Mouse (Mus musculus) neural tube, embryonic 13.5 days (tissue): ENCODE measurements at regions not wholly inside any gene's neighbourhood (a gene's known extent, or its start where the extent isn't known, plus 50 kb on each side); places are given as distances from the start of the nearest gene placed in this dataset.

Experiments
- ATAC-seq: fragments of 200-750 bp; cut with Nextera tagmentation; 2 replicates; pipeline ENCODE4 v1.8.0; 2017; ENCODE audit warnings: low read depth, mild to moderate bottlenecking, moderate TSS enrichment, moderate library complexity
- H3K27ac ChIP-seq: fragments of 300-500 bp; sonication (generic); replicated peaks from 2 replicates; pipeline ENCODE4 v1.5.1; 2015; ENCODE audit warnings: moderate library complexity, mild to moderate bottlenecking, inconsistent platforms
- H3K27me3 ChIP-seq: fragments of 300-500 bp; sonication (generic); 2 replicates; pipeline ENCODE4 v1.6.1; 2015; ENCODE audit warnings: mild to moderate bottlenecking, inconsistent platforms
- H3K36me3 ChIP-seq: fragments of 300-500 bp; sonication (generic); 2 replicates; pipeline ENCODE4 v1.6.1; 2015; ENCODE audit warnings: mild to moderate bottlenecking, inconsistent platforms
- H3K4me1 ChIP-seq: fragments of 300-500 bp; sonication (generic); replicated peaks from 2 replicates; pipeline ENCODE4 v1.6.1; 2015; ENCODE audit warnings: inconsistent platforms
- H3K4me2 ChIP-seq: fragments of 300-500 bp; sonication (generic); 2 replicates; pipeline ENCODE4 v1.6.1; 2015; ENCODE audit warnings: inconsistent platforms, mild to moderate bottlenecking, moderate library complexity
- H3K4me3 ChIP-seq: fragments of 300-500 bp; sonication (generic); 2 replicates; pipeline ENCODE4 v1.5.1; 2015; ENCODE audit warnings: mild to moderate bottlenecking, inconsistent platforms
- H3K9ac ChIP-seq: fragments of 300-500 bp; sonication (generic); 2 replicates; pipeline ENCODE4 v1.6.1; 2015; ENCODE audit warnings: moderate library complexity, mild to moderate bottlenecking, inconsistent platforms
- H3K9me3 ChIP-seq: fragments of 300-500 bp; sonication (generic); 2 replicates; pipeline ENCODE4 v1.6.1; 2016; ENCODE audit warnings: inconsistent platforms
- WGBS: fragments of 180-500 bp; shearing (Covaris S2); methylation state at CpG from one replicate; pipeline ENCODE4 v1.1.7; 2015; 5-methylcytosine and 5-hydroxymethylcytosine counted together

DNA sequence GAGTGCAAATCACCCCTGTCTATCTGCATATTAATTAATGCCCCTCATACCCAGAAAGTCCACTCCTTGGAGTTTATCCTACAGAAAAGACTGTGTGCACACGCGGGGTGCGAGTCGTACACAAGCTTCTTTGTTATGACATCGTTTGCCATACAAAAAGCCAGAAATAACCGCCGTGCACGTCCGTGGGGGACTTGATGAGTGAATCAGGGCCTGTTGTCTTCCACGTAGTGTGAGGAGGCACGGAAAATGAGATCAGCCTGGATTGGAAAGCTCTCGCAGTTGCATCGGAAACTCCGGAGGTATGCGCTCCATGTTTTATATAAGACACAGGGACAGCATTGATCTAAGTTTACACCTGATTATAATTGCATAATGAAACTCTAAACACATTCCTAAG is 120.3 kb downstream of the Etnk1 start:
- Histone ChIP-seq H3K4me1 (no peaks in the 10 kb centered on the region), H3K9me3 (no peaks in the 10 kb centered on the region), H3K4me3 (no peak overlapping the region), H3K4me2 (no peak overlapping the region), H3K27ac (no peak overlapping the region), H3K36me3 (no peaks in the 10 kb centered on the region), H3K27me3 (no peaks in the 10 kb centered on the region), H3K9ac (no peak overlapping the region)
- ATAC-seq = no peak
- WGBS = 74% methylated on average over 15 of the region's 15 CpGs

DNA sequence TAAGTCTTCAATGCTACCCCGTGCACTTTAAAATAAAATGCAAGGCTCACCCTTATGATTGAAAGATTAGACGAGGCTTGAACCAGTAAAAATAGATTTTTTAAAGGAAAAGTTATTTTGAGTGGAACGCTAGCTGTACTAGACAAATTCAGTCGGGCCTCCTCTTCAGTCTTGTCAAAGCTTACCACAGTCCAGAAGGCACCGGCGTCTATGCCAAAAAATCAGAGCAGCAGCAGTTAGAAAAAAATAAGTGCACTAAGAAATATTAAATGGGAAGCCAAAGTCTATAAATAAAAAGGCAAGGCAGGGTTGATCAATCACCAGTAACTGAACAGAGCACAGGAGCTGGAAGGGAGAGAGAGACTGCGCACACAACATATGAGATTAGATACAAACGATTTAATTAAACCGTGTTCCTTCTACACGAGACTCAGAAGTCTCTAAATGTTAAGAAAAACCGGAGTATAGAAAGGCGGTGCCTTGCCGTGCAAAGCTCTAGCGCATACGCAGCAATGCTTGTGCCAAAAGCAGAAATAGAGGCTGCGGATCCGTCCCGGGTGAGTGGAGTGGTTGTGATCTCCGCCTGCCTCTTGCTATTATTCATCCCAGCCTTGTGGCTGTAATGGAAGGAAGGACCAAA is 121.6 kb downstream of the Etnk1 start:
- Histone ChIP-seq H3K27ac (no peak overlapping the region), H3K4me1 (no peaks in the 10 kb centered on the region), H3K9me3 (no peaks in the 10 kb centered on the region), H3K4me2 (no peak overlapping the region), H3K36me3 (no peaks in the 10 kb centered on the region), H3K9ac (no peak overlapping the region), H3K4me3 (no peak overlapping the region), H3K27me3 (no peaks in the 10 kb centered on the region)
- ATAC-seq = no peak
- WGBS = 86% methylated on average over 19 of the region's 19 CpGs

DNA sequence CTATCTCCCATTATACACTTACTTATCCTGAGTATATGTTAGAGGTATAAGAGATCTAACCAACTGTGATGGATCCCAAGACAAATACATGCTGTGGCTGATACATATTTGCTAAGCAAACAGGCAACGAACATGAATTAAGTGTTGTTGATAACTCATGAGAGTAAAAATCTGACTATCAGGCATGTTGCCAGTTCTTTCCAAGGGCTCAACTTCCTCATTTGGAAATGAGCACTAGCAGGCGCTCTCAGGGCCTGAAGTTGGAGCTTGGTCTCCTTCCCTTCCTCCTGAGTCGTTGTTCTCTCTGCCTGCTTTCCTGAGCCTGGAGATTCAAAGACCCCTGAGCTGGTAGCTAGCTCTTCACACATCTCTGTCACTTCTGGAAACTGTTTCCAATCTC is 126.6 kb downstream of the Etnk1 start:
- H3K9me3 ChIP-seq = no peaks in the 10 kb centered on the region
- H3K36me3 ChIP-seq = no peaks in the 10 kb centered on the region
- no peak overlapping the region for H3K27ac ChIP-seq
- H3K27me3 ChIP-seq = no peaks in the 10 kb centered on the region
- no peak overlapping the region for H3K9ac ChIP-seq
- no peaks in the 10 kb centered on the region for H3K4me1 ChIP-seq
- H3K4me3 ChIP-seq = no peak overlapping the region
- ATAC-seq = no peak
- no peak overlapping the region for H3K4me2 ChIP-seq
- 82% methylated on average over 3 of the region's 3 CpGs for WGBS

DNA sequence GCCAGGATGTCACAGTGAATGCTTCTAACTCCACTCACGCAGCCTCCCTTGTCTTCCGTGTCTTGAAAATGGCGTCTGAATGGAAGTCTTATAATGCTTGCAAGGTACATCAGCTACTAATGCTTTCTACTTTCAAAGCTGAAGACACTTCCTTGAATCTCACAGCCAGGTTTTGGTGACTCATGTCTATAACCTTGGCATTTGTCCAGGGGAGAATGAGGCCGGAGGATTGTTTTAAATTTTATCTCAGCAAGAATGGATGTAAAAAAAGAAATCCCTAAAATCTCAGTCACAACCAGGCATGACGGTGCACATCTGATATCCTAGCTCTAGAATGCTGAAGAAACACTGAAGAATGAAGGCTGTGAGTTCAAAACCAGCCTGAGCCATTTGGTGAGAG is 131.4 kb downstream of the Etnk1 start:
- no peaks in the 10 kb centered on the region for H3K36me3 ChIP-seq
- H3K4me1 ChIP-seq = no peaks in the 10 kb centered on the region
- no peaks in the 10 kb centered on the region for H3K27me3 ChIP-seq
- H3K9ac ChIP-seq = no peak overlapping the region
- H3K4me3 ChIP-seq = no peak overlapping the region
- no peaks in the 10 kb centered on the region for H3K9me3 ChIP-seq
- 92% methylated on average over 5 of the region's 5 CpGs for WGBS
- no peak overlapping the region for H3K4me2 ChIP-seq
- no peak for ATAC-seq
- no peak overlapping the region for H3K27ac ChIP-seq

GRCm38 (mm10) chr6:143301414-143301813 is 134.4 kb downstream of the Etnk1 start:
- no peak overlapping the region for H3K4me3 ChIP-seq
- no peak overlapping the region for H3K4me2 ChIP-seq
- no peaks in the 10 kb centered on the region for H3K36me3 ChIP-seq
- ATAC-seq = no peak
- no peaks in the 10 kb centered on the region for H3K4me1 ChIP-seq
- no peaks in the 10 kb centered on the region for H3K27me3 ChIP-seq
- 94% methylated on average over 10 of the region's 10 CpGs for WGBS
- H3K27ac ChIP-seq = no peak overlapping the region
- H3K9me3 ChIP-seq = no peaks in the 10 kb centered on the region
- H3K9ac ChIP-seq = no peak overlapping the region

- WGBS = 81% methylated on average over 6 of the region's 6 CpGs
Measured at GRCm38 (mm10) chr6:143307327-143307726, 140.3 kb downstream of the Etnk1 start.

GRCm38 (mm10) chr6:143315859-143316258 is 148.8 kb downstream of the Etnk1 start:
- H3K36me3 ChIP-seq = no peaks in the 10 kb centered on the region
- no peak overlapping the region for H3K9ac ChIP-seq
- no peak for ATAC-seq
- H3K4me1 ChIP-seq = no peaks in the 10 kb centered on the region
- H3K27me3 ChIP-seq = no peaks in the 10 kb centered on the region
- no peak overlapping the region for H3K4me2 ChIP-seq
- 86% methylated on average over 9 of the region's 9 CpGs for WGBS
- H3K27ac ChIP-seq = no peak overlapping the region
- H3K4me3 ChIP-seq = no peak overlapping the region
- no peaks in the 10 kb centered on the region for H3K9me3 ChIP-seq

More at GRCm38 (mm10) chr6:143307327-143307726, 140.3 kb downstream of the Etnk1 start:
- no peak overlapping the region for H3K4me3 ChIP-seq
- no peak overlapping the region for H3K4me2 ChIP-seq
- no peak for ATAC-seq
- H3K27me3 ChIP-seq = no peaks in the 10 kb centered on the region
- no peak overlapping the region for H3K27ac ChIP-seq
- no peak overlapping the region for H3K9ac ChIP-seq
- H3K36me3 ChIP-seq = no peaks in the 10 kb centered on the region
- no peaks in the 10 kb centered on the region for H3K9me3 ChIP-seq
- H3K4me1 ChIP-seq = no peaks in the 10 kb centered on the region

DNA sequence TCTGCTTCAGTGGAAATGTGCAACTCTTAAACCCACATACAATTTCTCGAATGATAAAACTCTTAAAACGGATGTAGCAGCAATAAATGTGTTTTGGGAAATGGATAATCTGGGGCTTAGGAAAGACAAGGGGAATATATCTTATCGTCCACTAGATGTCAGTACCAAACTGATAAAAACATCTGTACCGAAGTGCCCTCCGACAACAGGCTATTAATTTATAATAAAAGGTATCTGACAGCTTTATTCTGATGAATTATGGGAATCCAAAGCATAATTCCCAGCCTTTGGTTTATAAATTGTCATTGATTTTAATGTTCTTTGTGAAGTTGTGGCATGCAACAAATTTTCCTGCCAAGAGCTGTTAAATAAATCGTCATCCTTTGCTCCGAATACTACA is 153.4 kb downstream of the Etnk1 start:
- H3K27ac ChIP-seq = no peak overlapping the region
- peaks cover 6% of the 10 kb centered on the region; the same call in 1 of the 2 replicates for H3K27me3 ChIP-seq
- H3K9me3 ChIP-seq = no peaks in the 10 kb centered on the region
- ATAC-seq = no peak
- H3K9ac ChIP-seq = no peak overlapping the region
- WGBS = 49% methylated on average over 7 of the region's 7 CpGs
- peaks cover 7% of the 10 kb centered on the region; the same call in 1 of the 2 replicates for H3K4me1 ChIP-seq
- H3K4me2 ChIP-seq = no peak overlapping the region
- H3K36me3 ChIP-seq = no peaks in the 10 kb centered on the region
- no peak overlapping the region for H3K4me3 ChIP-seq

DNA sequence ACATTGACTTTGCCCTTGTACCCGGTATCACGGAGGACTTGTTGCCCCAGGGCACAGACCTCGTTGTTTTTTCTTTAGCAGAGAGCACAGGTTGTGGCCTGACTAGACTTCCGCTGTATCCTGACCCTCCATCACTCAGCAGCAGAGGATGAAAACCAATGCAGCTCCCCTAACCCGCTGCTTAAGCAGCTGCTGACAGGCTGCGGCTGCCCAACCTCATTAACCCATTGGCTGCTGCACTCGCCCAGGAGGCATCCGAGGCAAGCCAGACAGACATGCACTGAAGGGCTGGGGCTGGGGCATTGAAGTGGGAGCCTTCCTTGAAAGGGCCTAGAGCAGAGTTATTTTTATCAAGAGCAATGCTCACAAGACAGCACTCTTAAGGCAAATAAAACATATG is 157.6 kb downstream of the Etnk1 start:
- no peak overlapping the region for H3K4me2 ChIP-seq
- H3K4me1 ChIP-seq = peaks cover 7% of the 10 kb centered on the region; the same call in 1 of the 2 replicates
- no peak overlapping the region for H3K4me3 ChIP-seq
- peaks cover 6% of the 10 kb centered on the region; the same call in 1 of the 2 replicates for H3K27me3 ChIP-seq
- no peak for ATAC-seq
- no peak overlapping the region for H3K27ac ChIP-seq
- 11% methylated on average over 8 of the region's 8 CpGs for WGBS
- H3K36me3 ChIP-seq = no peaks in the 10 kb centered on the region
- H3K9ac ChIP-seq = no peak overlapping the region
- no peaks in the 10 kb centered on the region for H3K9me3 ChIP-seq

DNA sequence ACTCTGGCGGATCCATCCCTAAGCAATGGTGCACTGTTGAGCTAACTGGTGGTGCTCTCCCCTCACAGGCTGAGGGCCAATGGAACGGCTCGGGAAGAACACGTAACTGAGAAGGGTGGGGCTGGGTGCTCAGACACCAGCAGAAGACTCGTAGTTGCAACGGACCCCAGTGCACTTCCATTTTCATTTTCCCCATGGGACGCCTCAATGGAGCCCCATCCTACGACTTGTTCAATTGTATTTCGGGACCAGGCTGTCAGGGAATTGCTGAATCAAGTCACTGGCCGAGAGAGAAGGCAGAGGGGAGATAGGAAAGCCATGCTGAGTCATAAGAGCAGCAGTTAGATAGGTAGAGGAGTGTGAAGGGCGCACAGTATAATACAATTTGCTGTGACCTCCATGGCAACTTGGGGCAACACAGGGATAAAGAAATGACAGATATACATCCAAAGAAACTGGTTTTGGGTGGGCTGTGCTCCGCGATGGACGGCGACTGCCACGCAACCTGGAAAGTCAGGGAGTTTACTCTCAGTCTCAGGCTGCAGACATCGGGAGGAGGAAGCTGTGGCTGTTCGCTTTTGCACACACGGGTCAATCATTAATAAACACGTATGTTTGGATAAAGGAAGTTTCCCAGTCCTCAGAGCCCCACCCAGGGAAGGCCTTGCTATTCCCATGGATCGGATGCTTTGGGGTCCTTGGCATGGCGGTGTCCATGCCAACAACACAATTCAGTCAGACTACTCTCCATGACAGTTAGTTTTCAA is 160.1 kb downstream of the Etnk1 start:
- WGBS = 80% methylated on average over 22 of the region's 22 CpGs
- Histone ChIP-seq H3K36me3 (no peaks in the 10 kb centered on the region), H3K4me3 (no peak overlapping the region), H3K4me2 (peak overlapping the region; percentile 24), H3K4me1 (peaks cover 5% of the 10 kb centered on the region; the same call in 1 of the 2 replicates), H3K27me3 (0 out of 2 replicates have a peak, but pooled peaks cover 2% of the 10 kb centered on the region), H3K27ac (no peak overlapping the region), H3K9me3 (no peaks in the 10 kb centered on the region), H3K9ac (no peak overlapping the region)
- no peak for ATAC-seq

DNA sequence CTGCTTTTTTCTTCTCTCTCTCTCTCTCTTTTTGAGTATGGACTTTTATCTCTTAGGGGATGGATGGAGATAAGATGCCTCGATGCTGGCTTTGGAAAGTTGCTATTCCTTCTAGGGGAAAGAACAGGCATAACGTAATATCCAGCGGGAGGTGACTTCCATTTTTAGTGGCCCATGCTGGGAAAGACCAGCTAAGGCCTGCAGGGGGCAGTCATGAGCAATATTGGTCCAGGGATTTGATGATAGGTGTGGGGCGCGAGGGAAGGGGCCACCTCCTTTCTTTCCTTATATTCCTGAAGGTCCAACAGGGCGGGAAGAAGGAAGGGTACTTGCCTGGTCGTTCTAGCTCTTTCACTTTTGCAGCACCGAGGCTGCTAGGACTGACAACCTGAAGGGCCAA is 160.8 kb downstream of the Etnk1 start:
- H3K36me3 ChIP-seq = no peaks in the 10 kb centered on the region
- WGBS = 93% methylated on average over 8 of the region's 8 CpGs
- no peaks in the 10 kb centered on the region for H3K27me3 ChIP-seq
- H3K9me3 ChIP-seq = no peaks in the 10 kb centered on the region
- no peak for ATAC-seq
- no peak overlapping the region for H3K4me2 ChIP-seq
- H3K27ac ChIP-seq = no peak overlapping the region
- H3K4me3 ChIP-seq = no peak overlapping the region
- H3K9ac ChIP-seq = no peak overlapping the region
- peaks cover 5% of the 10 kb centered on the region; the same call in 1 of the 2 replicates for H3K4me1 ChIP-seq

DNA sequence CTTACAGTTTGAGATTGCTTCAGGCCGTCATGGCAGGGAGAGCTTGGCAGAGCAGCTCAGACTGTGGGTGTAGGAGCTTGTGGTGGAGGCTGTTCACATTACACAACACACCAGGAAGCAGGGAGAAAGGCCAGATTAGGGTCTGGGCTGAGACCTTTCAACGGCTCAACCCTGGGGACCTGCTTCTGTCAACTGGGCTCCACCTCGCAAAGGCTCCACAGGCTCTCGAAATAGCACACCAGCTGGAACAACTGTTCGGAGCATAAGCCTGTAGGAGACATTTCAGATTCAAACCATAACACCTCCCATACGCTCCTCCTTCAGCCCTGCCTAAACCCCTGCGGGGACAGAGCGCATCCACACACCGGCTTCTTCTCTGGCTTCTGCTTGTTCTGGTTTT is 161.2 kb downstream of the Etnk1 start:
- Histone ChIP-seq H3K27ac (no peak overlapping the region), H3K9me3 (no peaks in the 10 kb centered on the region), H3K27me3 (no peaks in the 10 kb centered on the region), H3K4me2 (no peak overlapping the region), H3K4me1 (peaks cover 5% of the 10 kb centered on the region; the same call in 1 of the 2 replicates), H3K4me3 (no peak overlapping the region), H3K9ac (no peak overlapping the region), H3K36me3 (no peaks in the 10 kb centered on the region)
- WGBS = 89% methylated on average over 9 of the region's 9 CpGs
- ATAC-seq = no peak
